Mouse (Mus musculus) urinary bladder, adult 2 months (tissue): ENCODE measurements around the gene Cebpz. TPM values are rescaled to one million over a fixed set of nuclear protein-coding genes. Genes with fewer than 3 reads are reported as not detected.
A peak's percentile ranks its signal among the peaks of the same experiment; 100 is the strongest.

Experiments
- DNase-seq: peaks from one replicate; pipeline ENCODE4 v3.0.0; 2022; ENCODE audit warnings: low spot score
- polyA plus RNA-seq: library from polyadenylated mRNA; depleted of rRNA; stranded (reverse); fragments of >200 nt; gene quantifications from 2 replicates; pipeline ENCODE4 v1.2.3, GENCODE M21; 2012; rRNA removed

The Cebpz gene
- polyA plus RNA-seq, 1 experiment: 15.1 TPM

DNA sequence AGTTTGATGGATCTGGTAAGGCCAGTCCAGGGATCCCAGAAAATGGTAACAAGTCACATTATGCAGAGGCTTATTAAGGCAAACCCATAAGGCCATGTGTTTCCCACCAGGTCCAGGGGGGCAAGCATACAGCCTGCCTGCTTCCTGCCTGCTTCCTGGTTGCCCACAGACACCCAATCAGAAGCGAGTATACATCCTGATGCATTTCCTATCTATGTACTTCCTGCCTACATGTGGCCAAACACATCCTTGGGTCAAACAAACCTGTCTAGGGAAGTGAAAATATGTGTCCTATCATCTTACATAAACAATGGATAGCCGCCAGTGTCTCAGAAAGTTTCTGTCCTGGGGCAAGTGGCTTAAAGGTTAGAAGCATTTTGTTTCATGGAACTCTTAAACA is 33.7 kb downstream of the Cebpz start:
- no peak for DNase-seq

DNA sequence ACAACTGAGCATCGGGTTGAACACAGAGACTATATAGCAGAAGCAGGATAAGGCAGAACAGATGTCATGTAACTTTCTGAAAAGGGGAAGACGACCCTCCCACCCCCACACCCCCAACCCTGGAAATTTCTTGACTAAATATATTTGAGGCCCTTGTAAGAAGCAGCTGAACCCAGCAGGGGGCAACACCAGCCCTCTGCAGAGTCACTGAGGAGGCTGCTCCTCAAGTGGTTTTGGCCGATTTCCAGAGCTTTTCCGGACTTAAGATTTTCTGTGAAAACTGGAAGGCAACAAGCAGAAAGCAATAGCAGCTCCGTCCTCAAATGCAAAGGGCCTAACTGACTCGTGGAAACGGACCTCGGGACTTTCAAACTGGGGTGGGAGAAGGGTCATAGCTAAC is 41.5 kb downstream of the Cebpz start:
- no peak for DNase-seq

DNA sequence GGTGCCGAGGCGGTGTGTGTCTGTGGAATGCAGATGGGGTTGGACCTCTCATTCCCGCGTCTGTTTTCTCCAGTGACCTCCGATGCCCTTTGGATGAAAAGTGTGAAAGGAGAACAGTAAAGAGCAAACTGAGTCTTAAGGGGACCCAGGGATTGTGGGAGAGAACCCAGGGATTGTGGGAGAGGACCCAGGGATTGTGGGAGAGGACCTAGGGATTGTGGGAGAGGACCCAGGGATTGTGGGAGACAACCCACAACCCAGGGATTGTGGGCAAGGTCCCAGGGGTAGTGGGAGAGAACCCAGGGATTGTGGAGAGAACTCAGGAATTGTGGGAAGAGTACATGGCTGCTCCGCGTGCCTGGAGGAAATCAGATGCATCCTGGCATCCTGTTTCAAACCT is 41.9 kb downstream of the Cebpz start:
- DNase-seq: no peak

DNA sequence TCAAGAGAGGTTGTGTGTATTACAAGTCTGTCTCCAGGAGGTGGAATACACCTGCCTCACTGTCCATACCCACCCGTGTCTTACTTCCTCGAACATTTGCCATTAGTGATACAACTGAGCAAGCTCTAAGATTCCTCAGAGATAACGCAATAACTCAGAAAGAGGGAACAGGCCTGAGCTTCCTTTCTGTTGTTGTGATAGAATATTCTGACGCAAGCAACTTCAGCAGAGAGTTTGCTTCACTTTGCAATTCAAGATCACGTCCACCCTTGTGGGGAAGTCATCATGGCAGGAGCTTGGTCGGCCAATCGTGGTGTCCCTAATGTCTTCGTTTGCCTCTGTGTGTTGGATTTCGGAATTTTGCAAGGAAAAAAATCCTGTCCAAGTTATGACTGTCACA is 45.8 kb downstream of the Cebpz start:
- DNase-seq: no peak

DNA sequence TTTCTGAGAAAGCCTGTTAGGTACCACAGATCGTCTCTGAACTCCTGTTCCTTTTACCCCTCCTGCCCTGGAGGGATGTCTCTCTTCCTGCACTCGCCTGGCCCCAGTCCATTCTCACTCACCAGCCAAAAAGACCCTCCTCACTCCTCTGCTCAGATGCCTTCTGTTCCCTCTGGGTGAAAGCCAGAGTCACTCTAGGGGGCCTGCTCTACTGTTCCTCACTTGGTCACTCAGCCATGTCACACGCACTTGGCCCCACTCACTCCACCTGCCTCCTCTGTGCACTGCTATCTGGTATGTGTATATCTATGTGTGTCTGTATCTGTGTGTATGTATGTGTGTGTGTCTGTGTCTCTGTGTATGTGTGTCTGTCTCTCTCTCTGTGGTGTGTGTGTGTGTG is 47.7 kb downstream of the Cebpz start:
- no peak for DNase-seq

DNA sequence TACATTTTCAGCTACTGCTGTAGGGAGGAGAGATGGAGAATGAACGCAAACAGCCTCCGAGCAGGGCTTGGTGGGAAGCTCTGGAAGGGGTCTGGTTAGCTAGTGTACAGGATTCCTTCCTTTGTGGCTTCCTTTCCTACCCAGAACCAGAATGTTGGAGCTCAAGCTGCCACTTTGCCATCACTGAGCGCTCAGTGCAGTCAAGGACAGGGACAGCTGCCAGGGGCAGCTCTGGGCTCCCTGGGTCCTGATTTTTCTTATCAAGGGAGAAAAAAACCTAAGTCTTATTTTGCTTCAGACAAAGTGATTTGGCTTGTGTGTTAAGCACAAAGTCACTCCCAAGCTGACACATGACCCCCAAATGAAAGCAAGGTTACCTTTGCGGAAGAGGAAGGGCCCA is 48.3 kb downstream of the Cebpz start:
- DNase-seq: no peak

DNA sequence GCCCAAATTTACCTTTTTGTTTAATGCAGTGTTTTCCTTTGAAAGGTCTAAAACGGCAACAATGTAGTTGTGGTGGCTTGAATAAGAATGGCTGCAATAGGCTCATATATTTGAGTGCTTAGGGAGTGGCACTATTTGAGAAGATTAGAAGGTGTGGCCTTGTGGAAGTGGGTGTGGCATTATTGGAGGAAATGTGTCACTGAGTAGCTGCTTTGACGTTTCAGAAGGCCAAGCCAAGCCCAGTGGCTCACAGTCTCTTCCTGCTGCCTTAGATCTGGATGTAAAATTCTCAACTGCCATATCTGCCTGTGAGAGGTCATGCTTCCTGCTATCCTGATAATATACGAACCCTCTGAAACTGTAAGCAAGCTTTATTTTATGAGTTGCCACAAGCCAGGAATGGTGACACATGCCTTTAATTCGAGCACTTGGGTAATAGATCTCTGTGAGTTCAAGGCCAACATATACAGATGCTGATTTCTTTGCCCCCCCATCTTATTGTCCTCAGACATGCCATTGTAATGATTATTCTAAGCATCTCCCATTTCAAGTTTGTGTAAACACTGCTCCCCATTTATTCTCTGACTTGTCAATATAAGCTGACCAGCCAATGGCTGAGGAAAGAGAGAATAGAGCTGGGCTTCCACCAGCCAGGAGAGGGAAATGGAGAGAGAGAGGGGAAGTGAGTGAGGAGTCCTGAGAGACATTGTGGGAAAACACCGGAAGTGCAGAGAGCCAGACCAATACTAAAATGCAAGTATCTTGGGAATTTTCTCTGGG is 51.4 kb downstream of the Cebpz start:
- no peak for DNase-seq

DNA sequence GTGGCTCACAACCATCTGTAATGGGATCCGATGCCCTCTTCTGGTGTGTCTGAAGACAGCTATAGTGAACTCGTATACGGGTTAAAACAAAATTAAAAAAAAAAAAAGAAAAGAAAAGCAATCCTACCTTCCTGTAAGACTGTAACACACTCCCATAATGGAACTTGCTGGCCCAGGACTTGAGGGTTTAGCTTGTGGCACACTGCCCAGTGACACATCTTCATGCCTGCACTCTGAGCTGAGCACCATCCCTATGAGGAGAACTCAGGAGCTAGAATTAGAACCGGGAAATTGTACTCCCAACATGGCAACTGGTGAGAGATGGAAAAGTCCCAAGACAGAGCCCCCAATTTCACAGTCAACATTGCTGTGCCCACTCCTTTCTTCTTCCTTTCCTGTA is 53.6 kb downstream of the Cebpz start:
- DNase-seq: no peak

DNA sequence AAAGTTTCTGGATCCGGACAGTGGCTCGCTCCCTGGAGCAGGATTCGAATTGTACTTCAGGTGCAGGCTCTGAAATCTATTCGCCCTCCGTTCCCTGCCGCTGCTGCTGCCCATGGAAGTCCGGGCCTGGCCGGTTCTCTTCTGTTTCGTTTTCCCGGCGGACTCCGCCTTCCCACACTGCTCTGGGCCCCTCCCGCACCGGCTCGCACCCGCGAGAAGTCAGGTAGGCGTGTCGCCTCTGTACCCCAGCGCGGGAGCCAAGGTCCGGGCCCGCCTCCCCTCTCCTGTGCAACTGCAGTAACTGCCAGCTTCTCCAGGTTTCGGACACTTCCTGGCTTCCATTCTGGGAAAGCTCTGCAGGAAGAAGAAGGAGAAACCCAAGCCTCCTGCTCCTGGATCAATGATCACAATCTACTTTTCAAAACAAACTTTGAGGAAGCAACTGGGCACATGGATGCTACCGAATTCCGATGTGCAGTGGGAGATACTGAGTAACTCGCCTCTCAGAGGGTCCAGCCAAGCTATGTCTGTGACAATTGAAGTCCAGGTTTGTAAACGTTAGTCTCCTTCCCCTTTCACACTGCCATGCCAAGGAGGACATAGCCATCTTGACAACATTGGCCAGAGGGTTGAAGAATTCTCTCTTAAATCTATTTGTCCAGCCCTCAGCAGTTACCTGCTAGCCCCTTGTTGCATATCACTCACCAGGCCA is 54.3 kb downstream of the Cebpz start, which contains the start of gene Eif2ak2:
Eif2ak2 (minus strand) TSS at position 173 of the 712 bp plus-strand sequence.
- DNase-seq: peak; percentile 73

DNA sequence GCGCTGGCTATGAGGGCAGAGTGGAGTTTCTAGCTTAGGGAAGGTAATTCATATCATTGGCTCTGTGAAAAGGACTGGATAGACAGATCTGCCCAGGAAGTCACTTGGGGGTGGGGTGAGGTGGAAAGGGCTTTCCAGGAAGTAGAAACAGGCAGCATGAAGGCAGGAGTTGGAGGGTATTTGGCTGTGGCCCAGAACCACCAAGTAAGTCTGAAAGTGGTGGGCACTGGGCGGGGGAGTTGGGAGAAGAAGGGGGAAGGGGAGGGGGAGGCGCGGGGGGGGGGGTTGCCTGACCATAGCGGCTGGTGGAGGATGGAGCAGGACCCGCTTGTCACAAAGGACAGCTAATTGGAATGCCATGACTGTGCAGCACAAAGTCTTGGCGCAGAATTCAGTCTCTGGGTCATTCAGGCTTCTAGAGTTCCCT is 55.0 kb downstream of the Cebpz start:
- no peak for DNase-seq

DNA sequence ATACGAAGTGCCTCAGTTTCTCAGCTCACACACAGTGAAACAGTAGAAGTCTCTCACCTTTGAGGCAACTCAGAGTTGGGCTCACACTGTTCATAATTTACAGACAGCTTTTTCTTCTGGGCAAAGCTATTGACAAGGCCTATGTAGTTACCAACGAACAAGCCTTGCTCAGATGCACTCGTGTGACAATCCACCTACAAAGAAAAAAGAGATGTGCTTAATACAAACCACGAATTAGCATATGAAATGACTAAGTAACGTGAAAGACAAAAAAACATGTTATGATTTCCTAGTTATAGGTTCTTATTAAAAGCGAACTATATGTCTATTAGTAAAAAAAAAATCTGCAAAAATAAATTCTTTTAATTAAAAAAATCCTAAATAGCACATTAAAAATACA is 63.0 kb downstream of the Cebpz start:
- DNase-seq: no peak

Other genes starting within 250 kb of the Cebpz start
- gene Strn, start 199.9 kb downstream of the Cebpz start, polyA plus RNA-seq: 9.3 and 9.8 TPM in 2 replicates
- gene Heatr5b, start 101.7 kb downstream of the Cebpz start, polyA plus RNA-seq: 17.5 and 19.9 TPM in 2 replicates
- gene Gpatch11, start 101.5 kb downstream of the Cebpz start, polyA plus RNA-seq: 25.2 and 27.0 TPM in 2 replicates
- gene Eif2ak2, start 54.5 kb downstream of the Cebpz start, polyA plus RNA-seq: 7.9 and 13.0 TPM in 2 replicates
- gene Sult6b1, start 30.1 kb downstream of the Cebpz start, polyA plus RNA-seq: not detected in 2 replicates
- gene Cebpzos, start 20.6 kb downstream of the Cebpz start, polyA plus RNA-seq: 30.3 and 37.0 TPM in 2 replicates
- gene Ndufaf7, start 70 bp upstream of the Cebpz start, polyA plus RNA-seq: 28.1 and 29.5 TPM in 2 replicates
- 26.9 and 31.2 TPM in 2 replicates for gene Prkd3, start 83.8 kb upstream of the Cebpz start, polyA plus RNA-seq
- gene Qpct, start 114.8 kb upstream of the Cebpz start, polyA plus RNA-seq: 21.6 and 25.3 TPM in 2 replicates